Mouse (Mus musculus): ENCODE measurements around the gene Gng12.
"Not testable (repeated sequence)": the region's sequence is repeated elsewhere in the genome, so short reads cannot be mapped to it uniquely, and the experiment has no call there.

Gng12 gene

GRCm38 (mm10) chr6:66992232-66992631 is 96.0 kb downstream of the Gng12 start:
- no peak for DNase-seq (ENCODE audit: low spot score)

GRCm38 (mm10) chr6:66992786-66993185 is 96.6 kb downstream of the Gng12 start:
- no peak for DNase-seq (ENCODE audit: low spot score)

GRCm38 (mm10) chr6:66994981-66995380 is 98.8 kb downstream of the Gng12 start:
- no peak for DNase-seq (ENCODE audit: low spot score)

- no peak for DNase-seq (ENCODE audit: low spot score)
Measured at GRCm38 (mm10) chr6:66995825-66996224, 99.6 kb downstream of the Gng12 start.

- DNase-seq (ENCODE audit: low spot score): no peak
Measured at GRCm38 (mm10) chr6:66996257-66996656, 100.1 kb downstream of the Gng12 start.

- DNase-seq (ENCODE audit: low spot score): no peak
Measured at GRCm38 (mm10) chr6:66998645-66999044, 102.4 kb downstream of the Gng12 start.

GRCm38 (mm10) chr6:66999800-67000199 is 103.6 kb downstream of the Gng12 start:
- DNase-seq (ENCODE audit: low spot score): no peak

- DNase-seq (ENCODE audit: low spot score): no peak
Measured at GRCm38 (mm10) chr6:67009888-67010287, 113.7 kb downstream of the Gng12 start.

GRCm38 (mm10) chr6:67010370-67011216 is 114.4 kb downstream of the Gng12 start:
- no peak for DNase-seq (ENCODE audit: low spot score)

GRCm38 (mm10) chr6:67011217-67011518 is 115.0 kb downstream of the Gng12 start:
- DNase-seq (ENCODE audit: low spot score): no peak

GRCm38 (mm10) chr6:67013293-67013948 is 117.2 kb downstream of the Gng12 start:
- DNase-seq (ENCODE audit: low spot score): no peak

- no peak for DNase-seq (ENCODE audit: low spot score)
Measured at GRCm38 (mm10) chr6:67013949-67014678, 117.9 kb downstream of the Gng12 start.

GRCm38 (mm10) chr6:67014679-67015075 is 118.5 kb downstream of the Gng12 start:
- DNase-seq (ENCODE audit: low spot score): no peak

GRCm38 (mm10) chr6:67015739-67016519 is 119.7 kb downstream of the Gng12 start:
- DNase-seq (ENCODE audit: low spot score): no peak

GRCm38 (mm10) chr6:67016520-67017111 is 120.4 kb downstream of the Gng12 start:
- DNase-seq (ENCODE audit: low spot score): no peak

- DNase-seq (ENCODE audit: low spot score): no peak
Measured at GRCm38 (mm10) chr6:67018365-67018764, 122.2 kb downstream of the Gng12 start.

- DNase-seq (ENCODE audit: low spot score): not testable (repeated sequence)
Measured at GRCm38 (mm10) chr6:67019001-67019400, 122.8 kb downstream of the Gng12 start.

GRCm38 (mm10) chr6:67021308-67021707 is 125.1 kb downstream of the Gng12 start:
- no peak for DNase-seq (ENCODE audit: low spot score)

GRCm38 (mm10) chr6:67023729-67024128 is 127.5 kb downstream of the Gng12 start:
- DNase-seq (ENCODE audit: low spot score): no peak

GRCm38 (mm10) chr6:67026661-67027060 is 130.5 kb downstream of the Gng12 start:
- no peak for DNase-seq (ENCODE audit: low spot score)

- DNase-seq (ENCODE audit: low spot score): no peak
Measured at GRCm38 (mm10) chr6:67027438-67028142, 131.4 kb downstream of the Gng12 start.
